Mouse (Mus musculus): ENCODE results near the gene Colec11.

Colec11 gene

DNA sequence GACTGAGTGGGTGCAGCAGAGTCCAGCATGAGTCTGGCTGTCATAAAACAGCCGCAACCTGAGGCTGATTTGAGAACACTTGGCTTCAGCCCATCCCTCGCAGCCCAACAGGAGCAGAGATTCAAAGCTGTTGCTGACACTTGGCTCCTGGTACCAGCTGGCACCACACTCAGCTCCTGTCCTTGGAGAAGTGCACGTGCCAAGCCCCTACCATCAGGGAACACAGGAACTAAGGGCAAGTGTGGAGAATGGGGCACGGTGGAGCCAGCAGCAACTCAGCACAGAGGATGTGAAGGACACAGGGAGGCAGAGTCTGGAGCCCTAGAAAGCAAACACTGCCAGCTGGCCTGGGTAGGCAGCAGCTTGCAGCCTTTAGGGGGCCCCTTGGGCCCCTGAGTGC is 20.9 kb downstream of the Colec11 start:
- no peak for DNase-seq (ENCODE audit: low read depth, low spot score)

DNA sequence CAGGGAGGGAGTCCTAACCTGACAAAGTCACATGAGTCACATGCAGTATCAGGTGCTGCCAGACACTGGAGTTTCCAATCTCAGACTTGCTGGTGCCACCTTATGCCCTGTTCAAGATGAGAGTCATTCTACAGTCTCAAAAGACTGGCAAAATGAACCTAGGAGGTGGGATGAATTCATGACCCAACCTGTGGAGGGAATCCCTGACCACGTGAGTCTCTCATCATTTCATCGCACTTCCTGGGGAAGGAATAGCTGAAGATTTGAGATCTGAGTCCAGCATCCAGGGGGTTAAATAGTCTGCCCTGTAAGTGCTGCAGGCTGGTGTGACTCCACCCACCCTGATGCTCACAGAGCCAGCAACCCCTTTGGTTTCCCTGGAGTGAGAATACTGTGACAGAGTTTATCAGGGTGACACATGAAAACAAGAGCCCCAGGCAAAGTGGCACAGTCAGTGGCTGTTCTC is 24.6 kb downstream of the Colec11 start:
- no peak for DNase-seq (ENCODE audit: low read depth, low spot score)

DNA sequence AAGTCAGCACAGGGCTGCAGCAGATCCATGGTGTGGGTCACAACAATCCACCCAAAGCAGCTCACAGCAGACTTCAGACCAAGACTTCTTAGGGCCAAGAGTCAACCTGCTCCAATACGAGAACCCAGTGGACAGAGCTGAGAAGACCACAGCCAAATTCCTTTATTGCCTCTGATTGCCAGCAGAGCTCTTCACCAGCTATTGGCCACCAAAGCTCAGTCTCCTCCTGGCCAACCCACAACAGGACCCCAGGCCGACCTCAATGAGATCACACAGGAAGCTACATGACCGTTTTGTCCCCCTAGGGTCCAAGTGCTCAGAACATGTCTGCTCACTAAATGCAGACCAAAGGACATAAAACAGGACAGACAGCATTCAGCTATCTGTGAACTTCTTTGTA is 25.1 kb downstream of the Colec11 start:
- DNase-seq (ENCODE audit: low read depth, low spot score): no peak

DNA sequence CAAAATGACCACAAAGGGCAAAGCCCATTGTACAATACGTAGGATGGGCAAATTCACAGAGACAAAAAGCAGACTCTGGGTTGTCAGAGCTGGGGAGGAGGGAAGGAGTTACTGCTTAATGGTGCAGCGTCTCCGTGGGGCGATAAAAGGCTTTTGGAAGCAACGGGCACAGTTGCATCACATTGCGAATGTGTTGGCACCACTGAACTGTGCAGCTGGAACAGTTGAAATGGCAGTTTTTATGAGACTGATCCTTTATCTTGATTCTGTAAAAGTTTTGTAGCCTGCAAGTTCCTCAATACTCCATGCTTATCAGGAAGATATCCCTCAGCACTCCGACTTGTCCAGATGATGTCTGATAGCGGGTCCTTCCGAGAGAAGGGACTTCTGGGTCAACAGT is 25.5 kb downstream of the Colec11 start:
- no peak for DNase-seq (ENCODE audit: low read depth, low spot score)

DNA sequence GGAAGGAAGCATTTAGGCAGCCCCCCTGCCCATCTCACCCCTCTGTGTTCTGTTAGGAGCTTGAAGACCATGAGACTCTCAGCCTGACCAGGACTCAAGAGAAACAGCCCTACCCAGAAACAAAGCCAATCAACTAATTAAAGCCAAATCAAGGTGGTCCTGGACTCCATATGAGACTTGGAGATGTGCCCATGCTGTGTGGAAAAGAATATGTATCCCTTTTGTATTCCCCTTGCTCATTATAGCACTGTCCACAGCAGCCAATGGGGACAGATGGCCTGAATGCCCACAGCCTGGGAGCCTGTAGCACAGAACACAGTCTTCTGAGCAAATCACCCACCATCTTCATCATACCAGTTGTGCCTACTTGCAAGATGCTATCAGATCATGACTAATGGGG is 26.3 kb downstream of the Colec11 start:
- DNase-seq (ENCODE audit: low read depth, low spot score): no peak

DNA sequence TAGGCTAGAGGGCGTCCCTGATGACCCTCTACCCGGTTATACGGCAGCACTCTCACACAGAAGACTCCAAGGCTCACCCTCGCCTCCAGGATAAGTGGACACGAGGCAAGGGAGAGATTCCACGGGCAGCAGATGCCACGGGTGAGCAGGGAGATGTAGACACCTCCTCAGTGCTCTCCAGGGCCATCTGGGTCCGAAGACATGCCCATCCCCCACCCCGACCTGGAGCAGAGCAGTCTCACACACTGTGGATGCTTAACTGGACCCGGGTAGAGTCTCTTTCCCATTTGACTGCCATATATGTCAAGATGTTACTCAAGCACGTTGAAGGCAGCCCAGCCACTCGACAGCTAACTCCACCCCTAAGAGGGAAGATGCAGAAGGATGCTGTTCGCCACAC is 32.7 kb downstream of the Colec11 start:
- no peak for DNase-seq (ENCODE audit: low read depth, low spot score)

DNA sequence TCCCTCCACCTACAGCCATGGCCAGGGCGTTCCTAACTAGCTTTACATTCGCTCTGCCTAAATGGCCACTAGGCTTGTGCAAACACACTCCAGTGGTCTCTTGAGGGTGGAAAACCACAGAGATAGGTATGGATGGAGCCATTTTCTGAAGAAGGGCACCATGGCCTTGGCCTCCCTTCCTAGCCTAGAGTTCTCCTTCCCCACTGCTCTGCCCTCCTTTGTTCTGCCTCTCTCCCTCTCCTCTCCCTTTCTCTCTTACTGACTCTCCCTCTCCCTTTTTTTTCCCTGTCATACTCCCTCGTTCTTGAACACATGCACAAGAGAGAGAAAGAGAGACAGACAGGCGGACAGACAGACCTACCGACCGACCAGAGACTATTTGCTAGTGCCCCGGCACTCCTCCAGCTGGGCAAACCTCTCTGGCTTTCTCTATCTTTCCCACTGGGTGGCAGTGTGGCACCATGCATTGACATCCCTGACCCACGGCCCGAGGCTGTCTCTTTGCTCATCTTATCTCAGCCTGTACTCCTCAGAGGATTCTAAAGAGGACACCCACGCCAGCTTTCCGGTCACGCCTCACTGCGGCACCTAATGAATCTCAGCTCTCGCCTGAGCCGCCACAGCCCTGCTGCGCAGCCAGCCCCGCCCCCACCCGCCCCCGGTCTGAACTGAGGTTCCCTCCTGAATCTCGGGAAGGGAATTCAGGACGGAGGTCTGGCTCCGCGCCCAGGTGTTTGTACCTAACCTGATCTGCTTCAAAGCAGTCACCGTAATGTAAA is 33.9 kb downstream of the Colec11 start:
- DNase-seq (ENCODE audit: low read depth, low spot score): peak; percentile 71

DNA sequence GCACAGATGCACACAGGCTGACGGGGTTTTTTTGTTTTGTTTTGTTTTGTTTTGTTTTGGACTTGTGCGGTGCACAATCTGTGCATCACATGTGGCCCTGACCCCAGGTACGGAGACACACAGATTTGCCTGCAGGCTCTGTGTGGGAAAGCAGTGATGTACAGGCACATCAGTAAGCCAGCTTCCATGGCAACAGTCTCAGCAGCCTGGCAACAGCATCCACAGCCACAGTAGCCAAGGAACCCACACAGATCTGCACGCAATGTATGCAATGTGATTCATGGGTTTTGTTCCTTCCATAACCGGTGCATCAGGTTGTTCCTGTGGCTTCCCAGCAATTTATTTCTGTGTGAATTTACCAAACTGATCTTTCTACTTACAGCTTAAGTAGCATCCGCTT is 35.2 kb downstream of the Colec11 start:
- DNase-seq (ENCODE audit: low read depth, low spot score): no peak

DNA sequence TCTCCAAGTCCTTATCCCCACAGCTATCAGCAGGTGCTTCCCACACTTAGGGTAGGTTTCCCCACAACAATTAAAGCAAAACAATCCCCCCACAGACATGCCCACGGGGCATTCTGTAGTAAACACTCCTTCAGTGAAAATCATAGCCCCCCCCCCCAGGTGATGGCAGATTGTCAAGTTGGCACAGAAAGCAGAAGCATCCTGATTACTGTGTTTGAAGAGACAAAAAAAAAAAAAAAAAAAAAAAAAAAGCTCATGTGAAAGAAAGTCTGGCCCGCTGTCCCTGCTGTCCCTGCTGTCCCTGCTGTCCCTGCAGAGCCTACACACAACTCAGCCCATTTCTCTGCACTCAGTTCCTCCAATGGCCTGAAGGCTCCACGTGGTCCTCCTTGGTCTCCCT is 39.1 kb downstream of the Colec11 start:
- DNase-seq (ENCODE audit: low read depth, low spot score): no peak

DNA sequence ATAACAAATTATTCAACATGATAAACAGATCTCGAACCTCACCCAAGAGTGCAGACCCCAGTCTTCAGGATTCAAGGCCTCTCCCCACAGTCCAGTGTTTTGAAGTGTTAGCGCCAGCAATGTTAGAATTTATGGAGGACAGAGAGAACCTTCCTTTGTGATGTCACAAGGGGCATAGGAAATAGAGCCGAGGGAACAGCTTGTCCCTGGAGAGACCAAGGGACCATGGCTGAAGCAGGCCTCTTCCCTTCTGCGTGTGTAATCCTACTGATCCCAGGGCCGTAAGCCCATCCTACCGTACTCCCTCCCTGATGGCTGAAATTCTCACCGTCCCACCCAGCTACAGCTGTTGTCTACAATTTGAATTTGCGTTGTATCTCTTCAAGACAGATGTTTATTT is 40.8 kb downstream of the Colec11 start, which contains the start of gene Allc:
Gene Allc (minus strand): TSS at position 101 of the 400 bp plus-strand sequence.
- DNase-seq (ENCODE audit: low read depth, low spot score): no peak

DNA sequence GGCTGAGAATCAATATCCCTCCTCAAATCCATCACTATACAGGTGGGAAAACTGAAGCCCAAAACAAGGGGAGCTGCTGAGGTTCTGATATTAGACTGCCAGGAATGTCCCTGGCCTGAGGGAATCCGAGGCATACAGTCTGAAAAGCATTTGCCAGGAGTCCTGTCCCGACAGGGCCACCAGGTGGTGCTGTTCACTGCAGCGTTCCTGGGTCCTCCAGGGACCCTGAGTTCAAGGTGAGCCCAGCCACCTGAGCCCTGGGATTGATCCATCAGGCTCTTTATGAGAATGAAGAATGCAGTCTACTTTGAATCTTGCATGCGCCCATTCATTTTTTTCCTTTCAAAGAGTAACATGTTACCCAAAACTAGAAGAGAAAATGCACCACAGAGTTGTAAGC is 44.0 kb downstream of the Colec11 start:
- DNase-seq (ENCODE audit: low read depth, low spot score): no peak

DNA sequence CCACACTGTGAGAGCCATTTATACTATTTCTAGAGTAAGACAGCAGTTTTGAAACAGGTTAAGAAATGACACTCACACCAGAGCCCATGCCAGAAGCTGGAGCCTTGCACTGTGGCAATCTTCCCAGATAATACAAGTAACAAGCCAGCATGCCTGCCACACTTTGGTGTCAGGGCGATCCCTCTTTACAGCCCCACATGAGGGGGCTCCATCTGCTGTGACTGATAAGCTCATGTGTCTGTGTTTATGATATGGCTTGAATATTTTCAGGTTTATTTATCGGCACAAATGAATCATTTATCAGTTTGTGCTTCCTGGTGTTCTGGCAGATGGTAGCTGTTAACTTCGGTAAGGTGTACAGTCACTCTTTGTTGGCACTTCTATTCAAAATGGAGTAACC is 45.0 kb downstream of the Colec11 start:
- no peak for DNase-seq (ENCODE audit: low read depth, low spot score)

DNA sequence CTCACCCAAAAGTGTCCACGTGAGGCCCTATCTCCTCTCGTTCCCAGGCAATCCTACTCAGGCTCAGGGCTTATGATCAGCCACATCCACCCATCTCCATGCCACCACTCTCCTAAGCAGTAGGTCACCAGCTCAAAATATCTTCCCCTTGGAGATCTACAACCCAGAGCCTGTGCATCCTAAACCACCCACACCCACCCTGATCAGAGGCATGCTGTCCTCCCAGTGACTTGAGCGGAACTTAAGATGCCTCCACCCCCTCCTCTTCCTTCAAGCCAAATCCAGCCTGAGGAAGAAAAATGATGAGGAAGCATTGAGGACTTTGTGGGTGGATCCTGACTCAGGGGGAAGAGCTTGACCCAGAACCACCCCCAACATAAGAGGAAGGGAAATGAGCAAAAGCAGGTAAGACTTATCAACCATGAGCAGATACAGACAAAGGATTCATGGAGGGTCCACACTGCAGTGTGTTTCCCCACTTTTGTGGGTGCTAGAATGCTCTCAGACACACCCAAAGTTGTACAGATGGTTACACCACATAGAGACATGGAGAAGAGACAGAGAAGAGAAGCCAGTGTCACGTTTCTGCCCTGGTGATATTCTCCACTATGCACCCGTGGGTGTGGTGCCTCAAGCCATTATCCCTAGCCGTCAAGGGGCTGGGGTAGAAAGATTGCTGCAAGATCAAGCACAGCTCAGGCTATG is 47.7 kb downstream of the Colec11 start:
- no peak for DNase-seq (ENCODE audit: low read depth, low spot score)

DNA sequence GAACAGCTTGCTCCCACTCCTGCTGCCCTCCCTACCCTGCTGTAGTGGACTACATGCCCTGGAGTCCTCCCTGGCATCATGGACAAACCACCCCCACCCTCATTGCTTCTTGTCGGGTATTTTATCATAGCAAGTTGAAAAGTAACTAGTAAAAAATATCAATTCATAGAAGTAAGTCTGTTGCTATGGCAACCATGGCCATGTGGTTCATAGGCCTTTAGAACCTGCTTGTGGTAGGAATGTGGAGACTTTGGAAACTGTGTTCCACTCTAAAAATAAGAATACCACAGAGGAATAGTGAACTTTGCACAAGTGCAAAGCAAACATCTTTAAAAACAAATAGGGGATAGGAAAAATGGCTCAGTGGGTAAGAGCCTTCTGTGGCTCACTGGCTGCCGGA is 50.9 kb downstream of the Colec11 start:
- no peak for DNase-seq (ENCODE audit: low read depth, low spot score)

DNA sequence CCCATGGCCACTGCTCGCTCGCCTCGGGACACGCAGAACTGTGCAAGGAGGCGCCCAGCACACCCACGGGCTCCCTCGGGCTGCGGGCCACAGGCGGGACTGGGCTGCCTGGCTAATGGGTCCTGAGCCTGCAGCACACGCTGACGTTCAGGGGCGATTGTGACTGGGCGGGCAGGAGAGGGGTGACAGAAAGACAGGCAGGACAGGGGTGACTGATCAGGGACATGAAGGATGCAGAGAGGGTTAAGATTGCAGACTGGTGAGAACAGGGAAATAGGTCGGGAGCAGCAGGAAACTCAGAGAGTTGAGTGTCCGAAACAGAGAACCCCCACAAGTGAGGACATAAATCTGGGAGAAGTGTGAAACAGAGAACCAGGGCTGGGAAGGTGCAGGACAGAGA is 70.9 kb downstream of the Colec11 start, which contains the start of gene Dcdc2c:
Gene Dcdc2c (minus strand): TSS at position 101 of the 400 bp plus-strand sequence.
- no peak for DNase-seq (ENCODE audit: low read depth, low spot score)

DNA sequence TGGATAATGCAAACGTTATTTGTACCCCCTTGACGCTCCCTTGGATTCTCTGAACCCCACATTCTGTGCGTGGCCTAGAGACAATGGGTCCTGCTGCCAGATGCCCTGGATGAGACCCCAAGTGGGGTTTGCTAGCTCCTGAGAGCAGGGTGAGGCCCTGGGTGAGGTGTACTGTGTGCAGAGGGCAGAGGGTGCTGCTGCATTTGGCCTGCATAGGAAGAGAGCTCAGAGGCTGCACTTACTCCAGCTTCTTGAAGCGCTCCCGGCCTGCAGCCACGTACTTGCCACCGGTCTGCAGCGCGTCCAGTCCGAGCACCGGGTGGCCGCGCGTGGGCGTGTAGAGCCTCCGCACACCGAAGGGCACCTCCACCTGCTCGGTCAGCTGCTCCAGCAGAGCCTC is 71.4 kb downstream of the Colec11 start:
- no peak for DNase-seq (ENCODE audit: low read depth, low spot score)

DNA sequence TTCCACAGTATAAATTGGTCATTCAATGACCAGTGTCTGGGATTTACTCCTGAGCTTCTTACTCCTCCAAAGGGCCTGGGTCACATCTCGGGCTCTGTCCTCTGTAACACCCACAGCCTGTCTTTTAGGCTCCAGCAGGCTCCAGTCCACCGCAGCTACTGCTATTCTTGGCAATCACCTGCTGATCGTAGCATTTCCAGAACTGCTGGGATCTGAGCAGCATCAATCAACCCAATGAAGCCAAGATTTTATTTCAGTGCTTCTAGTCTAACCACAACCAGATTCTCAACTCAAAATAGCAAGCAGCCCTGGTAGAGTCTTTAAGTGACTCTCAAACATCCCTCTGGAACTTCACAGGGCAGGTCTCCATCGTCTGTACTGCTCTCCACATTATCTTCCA is 74.3 kb downstream of the Colec11 start:
- no peak for DNase-seq (ENCODE audit: low read depth, low spot score)
